Mouse (Mus musculus) ovary, postnatal 10 days (tissue): ENCODE results near the gene Wdhd1.
"Not testable (repeated sequence)": the region's sequence is repeated elsewhere in the genome, so short reads cannot be mapped to it uniquely, and the experiment has no call there.

ENCODE experiments used
- DNase-seq: peaks from one replicate; pipeline ENCODE4 v3.0.0; 2022; ENCODE audit warnings: low spot score

Gene Wdhd1

DNA sequence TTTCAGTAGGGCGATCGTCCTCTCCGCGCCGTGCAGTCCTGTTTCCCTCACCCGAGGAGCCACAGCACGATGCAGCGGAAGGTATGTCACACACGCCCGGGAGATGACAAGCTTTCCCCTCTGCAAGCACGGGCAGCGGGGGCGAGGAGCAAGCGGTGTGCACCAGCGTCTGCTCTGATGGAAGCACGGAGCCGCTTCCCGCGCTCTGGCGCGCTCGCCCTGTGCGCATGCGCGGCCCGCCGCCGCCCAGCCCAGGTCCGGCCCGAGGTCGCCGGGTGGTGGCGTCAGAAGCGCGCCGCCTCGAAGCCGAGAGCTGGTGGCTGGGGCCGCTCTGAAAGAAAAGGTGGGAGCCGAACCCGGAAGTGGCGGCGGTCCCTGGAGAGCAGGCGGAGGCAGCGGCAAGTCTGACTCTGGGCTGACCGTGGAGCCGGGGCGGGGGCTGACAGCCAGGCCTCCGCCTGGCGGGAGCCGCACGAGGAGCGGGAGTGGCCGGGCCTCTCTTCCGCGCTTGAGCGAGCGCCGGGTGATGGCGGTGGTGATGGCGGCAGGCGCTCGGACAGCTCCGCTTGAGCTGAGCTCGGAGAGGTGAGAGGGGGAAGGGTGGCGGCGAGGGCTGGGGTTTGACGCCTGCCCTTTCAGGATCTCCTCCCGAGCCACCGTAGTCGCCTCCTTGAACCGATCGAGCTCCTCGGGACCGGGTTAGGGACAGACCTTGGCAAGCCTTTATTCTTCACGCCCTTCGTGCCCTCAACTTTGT, at the start of gene Wdhd1, which contains the start of gene Socs4:
Gene Wdhd1 (minus strand): TSS at position 221 of the 757 bp plus-strand sequence.
Gene Socs4 (plus strand): TSS at position 295 of the 757 bp plus-strand sequence.
- peak; percentile 94 for DNase-seq

DNA sequence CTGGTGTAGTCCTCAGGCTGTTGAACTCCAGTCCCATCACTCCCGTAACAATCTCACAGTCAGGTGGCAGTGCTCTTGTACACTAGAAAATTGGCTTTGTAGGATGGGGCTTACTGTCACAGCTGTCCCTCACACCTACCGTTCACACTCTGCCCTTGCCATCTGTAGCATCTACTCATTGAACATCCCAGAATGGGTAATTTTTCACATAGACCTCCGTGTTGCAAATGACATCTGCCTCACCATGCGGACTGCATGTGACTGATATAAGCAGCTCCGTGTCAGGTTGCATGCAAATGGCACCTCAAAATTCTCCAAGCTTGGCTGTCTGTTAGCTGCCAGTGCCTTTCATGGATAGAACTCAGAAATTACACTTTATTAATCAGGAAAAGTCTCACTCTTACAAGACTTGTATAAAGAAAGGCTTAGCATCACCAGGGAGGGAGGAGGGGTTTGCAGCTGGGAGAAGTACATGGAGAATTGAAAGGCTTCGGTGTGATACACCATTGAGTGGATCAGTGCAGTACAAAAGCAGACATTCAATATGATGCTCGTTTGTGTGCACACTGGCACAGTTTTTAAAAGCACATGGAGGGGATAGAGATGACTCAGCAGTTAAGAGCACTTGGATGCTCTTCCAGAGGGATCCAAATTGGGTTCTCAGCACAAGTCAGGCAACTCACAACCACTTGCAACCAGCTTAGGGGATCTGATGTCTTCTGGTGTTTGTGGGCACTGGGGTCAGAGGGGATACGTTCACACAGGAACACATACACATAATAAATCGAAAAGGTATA, 49.5 kb upstream of the Wdhd1 start:
- no peak for DNase-seq

DNA sequence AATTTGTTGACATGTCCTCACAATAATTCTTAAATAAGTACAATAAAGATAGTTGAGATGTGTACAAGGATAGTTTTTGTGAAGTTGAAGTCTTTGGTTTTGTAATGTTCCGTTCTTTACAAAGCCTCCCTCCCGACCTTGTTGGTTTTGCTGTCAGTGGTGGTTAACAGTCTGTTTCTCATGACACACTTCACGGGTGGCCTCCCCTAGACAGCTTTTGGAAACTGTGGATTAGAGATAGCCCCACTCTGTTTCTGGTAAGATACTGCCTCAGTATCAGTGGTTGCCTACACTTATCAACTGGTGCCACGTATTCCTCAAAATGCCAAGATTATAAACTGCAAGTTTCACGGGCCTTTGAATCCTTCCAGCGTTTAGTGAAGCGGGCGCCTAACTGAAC, 44.9 kb upstream of the Wdhd1 start:
- not testable (repeated sequence) for DNase-seq

DNA sequence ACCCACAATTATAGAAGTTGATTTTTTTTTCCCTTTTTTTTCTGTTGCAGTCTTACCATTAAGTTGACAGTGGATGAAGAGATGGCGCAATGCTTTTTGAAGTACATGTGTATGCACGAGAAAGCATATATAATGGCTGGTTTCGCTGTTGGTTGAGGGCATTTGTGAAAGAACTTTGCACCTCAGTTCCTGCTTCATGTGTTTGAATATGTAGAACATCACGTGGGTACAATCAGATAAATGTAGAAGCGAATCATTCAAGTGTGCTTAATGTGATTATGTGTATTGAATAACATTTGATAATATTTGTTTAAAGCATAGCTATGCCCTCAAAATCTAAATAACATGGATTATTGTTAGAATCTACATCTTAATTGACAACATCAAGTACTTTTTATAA, 42.7 kb upstream of the Wdhd1 start:
- DNase-seq: no peak

DNA sequence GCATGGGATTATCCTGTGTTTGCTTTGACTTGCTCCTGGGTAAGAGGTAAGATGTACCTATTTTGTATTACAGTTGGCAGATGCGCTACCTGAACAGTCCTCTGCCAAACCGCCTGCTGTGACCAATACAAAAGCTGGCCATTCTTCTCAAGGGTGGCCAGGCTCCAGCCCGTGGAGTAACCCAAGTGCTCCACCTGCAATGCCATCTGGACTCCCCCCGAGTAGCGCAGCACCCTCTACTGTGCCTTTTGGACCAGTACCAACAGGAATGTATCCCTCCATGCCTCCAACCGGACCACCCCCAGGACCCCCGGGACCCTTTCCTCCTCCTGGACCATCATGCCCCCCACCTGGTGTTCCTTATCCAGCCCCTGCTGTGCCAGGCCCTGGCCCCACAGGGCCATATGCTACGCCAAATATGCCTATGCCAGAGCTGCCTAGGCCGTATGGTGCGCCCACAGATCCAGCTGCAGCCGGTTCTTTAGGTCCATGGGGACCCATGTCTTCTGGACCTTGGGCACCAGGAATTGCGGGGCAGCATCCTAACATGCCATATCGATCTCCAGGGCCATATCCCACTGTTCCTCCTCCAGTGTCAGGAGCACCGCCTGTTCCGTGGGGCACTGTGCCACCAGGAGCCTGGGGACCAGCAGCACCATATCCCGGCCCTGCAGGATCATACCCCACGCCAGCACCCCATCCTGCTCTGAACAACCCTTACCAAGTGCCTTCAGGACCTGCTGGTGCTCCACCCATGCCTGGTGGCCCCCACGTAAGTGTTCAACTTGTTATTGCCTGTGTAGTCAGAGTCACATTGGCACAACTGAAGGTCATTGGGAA, 33.9 kb upstream of the Wdhd1 start:
- no peak for DNase-seq

DNA sequence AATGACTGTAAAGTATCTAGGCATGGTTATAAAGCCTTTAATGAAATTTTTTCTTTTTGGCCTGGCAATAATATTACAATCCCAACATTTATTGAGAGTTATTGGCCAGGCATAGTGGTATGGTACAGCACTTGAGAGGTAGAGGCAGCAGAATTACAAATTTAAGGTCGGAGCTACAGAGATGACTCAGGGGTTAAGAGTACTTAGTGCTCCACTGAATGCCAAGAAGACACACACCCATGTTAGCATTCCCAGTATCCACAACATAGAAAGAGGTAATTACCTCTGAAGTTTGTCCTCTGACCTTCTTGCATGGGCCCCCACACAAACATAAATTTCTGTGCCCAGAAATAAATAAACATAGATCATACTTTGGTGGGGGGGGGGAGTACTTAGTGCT, 32.4 kb upstream of the Wdhd1 start:
- no peak for DNase-seq

DNA sequence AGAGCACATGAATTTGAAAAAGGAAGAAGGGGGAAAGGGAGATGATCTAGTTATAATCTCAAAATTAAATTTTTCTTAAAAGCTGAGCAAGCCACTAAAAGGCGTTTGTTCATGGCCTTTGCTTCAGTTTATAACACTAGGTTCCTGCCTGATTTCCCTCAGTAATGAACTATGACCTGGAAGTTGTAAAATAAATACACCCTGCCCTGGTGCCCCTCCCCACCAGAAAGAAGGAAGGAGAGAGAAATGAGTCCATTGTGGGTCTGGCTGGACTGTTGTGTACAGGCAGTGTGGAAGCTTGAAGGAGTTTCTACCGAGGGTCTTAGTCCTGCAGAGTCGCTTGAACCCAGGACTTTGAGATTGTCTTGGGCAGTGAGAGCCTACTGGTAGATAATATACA, 31.0 kb upstream of the Wdhd1 start:
- no peak for DNase-seq

DNA sequence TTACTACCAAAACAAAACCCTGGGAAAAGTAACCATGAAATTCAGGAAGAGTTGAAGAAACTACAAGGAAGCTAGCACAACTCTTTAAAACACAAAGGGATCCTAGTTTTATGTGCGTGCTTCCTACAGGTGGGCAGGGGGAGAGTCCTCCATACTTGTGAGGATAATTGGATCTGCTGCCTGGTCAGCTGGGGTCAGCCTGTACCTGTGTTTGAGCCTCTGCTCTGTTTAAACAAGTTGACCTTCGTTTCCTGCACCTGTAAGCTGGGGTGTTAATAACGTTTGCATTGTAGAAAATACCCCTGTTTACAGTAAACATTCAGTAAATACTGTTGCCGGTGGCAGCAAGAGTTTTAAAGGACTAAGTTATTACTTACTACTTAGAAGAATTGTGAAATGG, 29.3 kb upstream of the Wdhd1 start:
- no peak for DNase-seq

DNA sequence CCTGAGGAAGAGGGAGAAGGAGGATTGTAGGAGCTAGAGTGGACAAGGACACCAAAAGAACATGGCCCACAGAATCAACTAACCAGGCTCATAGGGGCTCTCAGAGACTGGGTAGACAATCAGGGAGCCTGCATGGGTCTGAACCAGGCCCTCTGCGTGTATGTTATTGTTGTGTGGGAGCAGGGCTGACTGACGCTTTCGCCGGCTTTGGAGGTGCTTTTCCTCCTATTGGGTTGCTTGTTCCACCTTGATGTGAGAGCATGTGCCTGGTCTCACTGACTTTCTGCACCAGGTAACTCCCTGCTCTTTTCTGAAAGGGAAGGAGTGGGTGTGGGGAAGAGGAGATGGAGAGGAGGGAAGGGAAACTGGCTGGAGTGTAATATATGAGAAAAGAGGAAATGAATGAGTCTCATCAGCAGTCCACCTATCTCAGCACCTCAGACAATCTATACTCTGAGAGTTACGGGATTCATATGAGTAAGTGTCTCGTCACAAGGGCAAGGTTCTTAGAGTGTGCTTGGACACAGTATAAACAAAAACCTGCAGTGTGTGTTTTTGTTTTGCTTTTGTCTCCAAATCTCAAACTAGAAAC, 28.3 kb upstream of the Wdhd1 start:
- DNase-seq: no peak

DNA sequence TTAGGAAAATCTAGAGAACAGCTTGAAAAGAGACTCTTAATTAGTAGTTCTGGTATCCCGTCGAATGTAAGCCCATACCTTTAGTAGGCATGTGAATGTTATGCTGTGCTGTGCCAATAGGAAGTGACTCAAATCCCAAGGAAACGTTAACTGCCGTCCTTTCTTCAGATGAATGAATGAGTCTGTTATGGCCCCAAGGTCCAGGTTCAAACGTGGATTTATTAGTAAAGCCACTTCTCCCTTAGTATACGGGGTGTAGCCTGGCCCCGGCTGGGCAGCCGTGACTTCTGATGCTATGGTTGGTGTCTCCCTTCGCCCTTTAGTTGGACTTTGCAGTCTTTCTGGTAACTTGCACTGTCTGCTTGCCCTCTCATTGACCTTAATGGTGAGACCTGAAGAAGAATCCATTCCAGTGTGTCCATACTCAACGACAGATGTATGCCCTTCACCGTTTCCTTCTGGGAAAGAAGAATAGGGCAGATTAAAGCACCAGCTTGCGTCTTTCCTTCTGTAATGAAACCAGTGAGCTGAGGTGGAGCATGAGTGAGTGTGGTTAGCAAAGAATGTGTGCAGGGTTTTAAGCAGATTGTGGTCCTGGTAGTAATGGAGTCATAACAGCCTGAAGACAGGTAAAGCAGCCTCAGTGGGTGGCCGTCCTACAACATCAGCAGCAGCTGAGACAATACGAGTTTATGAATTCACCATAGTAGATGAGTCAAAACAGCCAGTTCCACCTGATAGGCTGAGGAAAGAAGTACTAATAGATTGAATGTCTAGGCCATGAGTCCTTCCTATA, 26.4 kb upstream of the Wdhd1 start:
- no peak for DNase-seq

DNA sequence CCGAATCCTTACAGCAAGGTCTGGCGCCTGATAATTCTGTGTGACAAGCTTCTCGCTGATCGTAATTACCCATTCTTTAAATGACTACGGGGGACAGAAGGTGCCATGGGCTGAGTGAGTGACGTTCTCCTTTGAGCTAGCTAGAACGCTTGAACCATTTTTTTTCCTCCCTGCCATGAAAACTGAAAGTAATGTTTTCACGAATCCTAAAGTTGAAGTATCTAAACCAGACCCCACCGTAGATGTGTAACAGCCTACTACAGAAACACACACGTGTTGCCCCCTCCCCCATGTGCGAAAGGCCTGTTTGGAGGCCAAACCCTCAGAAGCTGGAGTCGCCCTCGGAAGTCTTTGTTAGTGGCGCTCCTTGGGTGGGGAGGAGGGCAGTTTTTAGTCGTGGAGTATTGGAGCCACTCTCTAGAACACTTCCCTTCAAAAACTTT, 22.2 kb upstream of the Wdhd1 start:
- no peak for DNase-seq

DNA sequence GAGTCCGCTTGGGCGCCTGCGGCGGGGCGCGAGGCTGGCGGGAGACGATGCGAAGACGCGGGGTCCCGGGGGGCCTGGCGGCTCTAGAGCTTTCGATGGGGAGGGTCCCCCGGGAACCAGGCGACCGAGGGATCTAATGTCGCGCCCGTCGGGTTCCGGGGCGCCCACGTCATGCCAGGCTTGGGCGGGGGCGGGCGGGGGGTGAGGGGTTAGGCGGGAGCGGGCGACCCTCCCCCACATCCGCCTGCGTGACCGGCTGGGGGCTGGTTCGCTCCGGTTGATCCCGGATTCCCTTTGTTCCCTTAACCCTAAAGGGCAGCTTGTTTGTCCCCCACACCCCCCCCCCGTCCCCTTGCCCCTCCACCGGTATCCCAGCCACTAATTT, 21.7 kb upstream of the Wdhd1 start:
- no peak for DNase-seq

DNA sequence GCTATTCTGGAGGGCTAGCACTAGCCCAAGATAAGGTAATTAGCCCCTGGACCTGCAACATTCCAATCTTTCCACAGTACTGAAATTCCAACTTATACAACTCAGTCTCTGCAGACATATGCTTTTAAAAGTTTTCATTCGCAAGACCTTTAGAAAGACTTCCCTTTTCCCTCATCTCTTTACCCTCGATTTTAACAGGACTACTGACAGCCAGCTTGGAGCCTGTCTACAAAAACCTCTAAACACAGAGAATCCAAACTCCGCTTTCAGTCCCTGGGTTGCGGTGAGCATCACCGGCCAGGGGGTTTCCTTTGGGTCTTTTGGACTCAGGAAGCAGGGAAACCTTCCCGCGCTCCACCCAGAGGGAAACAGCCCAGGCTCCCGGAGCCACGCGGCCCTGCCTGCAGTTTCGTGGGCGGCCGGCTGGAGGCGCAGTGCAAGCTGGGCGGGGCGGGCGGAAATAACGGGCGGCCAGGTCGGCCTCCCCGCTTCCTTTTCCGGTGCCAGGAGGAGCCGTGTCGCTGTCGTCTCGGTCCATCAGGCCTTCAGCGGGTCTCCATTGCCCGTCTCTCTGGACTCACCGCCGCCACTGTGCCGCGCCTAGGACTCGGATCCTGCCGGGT, 21.2 kb upstream of the Wdhd1 start, which contains the start of gene Mapk1ip1l:
Gene Mapk1ip1l (plus strand): TSS at position 482 of the 623 bp plus-strand sequence.
- DNase-seq: peak; percentile 90

DNA sequence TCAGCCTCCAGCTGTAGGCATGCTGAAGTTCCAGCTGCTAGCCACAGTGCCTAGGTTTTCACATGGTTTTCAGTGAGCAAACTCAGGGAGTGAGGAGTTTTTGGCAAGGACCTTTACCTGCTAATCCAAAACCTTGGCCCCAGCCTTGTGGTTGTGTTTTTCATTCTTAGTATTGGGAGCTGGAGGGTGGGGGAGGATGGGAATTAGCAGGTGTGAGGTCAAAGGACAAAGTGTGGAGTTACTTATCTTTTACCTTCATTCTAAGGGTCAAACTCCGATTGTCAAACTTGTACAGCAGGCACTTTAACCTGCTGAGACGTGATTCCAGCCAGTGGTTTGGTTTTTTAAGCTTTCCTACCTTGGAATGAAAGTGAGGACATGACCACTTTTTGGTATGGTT, 19.6 kb upstream of the Wdhd1 start:
- no peak for DNase-seq

DNA sequence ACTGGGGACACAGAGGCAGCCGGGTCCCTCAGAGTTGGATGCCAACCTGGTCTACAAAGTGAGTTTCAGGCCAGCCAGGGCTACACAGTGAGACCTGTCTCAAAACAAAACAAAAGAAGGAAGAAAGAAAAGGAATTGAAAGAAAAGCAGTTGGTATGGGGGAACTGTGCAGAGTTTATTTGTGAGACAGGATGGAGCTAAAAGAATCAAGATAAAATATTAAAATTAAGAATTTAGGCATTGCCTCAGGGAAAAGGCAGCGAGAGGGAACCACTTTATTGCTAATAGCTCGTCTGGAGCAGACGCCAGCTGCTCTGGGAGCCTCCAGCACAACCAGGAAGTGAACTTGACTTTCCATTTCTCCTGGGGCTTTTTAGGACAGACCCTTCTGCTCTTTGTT, 17.5 kb upstream of the Wdhd1 start:
- no peak for DNase-seq

DNA sequence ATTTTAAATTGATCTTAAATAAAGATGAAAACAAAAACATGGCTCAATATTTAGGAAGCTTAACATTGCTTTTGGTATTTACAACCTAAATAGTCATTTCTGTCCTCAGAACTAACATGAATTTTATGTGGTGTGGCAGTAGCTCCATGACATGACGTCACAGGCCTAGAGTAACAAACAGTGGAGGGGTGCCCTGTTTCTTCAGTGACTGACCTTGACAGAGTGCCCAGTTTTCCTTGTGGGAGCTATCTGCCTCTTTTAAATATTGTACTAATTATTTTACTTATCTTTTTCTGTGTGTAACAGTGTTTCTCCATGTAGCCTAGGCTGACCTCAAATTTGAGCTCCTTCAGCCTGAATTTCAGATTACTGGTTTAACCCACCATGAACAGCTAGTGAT, 15.1 kb upstream of the Wdhd1 start:
- no peak for DNase-seq

DNA sequence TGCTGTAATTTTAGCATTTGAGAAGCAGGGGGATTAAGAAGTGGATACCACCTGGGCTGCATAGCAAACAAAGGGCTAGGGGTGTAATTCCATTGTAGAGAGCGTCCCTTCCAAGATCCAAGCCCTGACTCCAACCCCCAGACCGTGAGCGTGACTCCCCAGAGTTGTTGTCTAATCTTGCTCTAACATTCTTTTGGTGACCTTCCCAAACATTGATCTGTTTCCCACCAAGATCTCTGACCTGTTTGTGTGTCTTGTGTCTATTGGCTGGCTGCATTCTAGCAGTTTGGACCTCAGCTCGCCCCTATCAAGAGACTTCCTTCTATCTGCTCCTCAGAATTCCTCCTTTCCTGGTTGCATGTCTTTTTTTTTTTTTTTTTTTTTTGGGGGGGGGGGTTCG, 10.4 kb upstream of the Wdhd1 start:
- DNase-seq: no peak

DNA sequence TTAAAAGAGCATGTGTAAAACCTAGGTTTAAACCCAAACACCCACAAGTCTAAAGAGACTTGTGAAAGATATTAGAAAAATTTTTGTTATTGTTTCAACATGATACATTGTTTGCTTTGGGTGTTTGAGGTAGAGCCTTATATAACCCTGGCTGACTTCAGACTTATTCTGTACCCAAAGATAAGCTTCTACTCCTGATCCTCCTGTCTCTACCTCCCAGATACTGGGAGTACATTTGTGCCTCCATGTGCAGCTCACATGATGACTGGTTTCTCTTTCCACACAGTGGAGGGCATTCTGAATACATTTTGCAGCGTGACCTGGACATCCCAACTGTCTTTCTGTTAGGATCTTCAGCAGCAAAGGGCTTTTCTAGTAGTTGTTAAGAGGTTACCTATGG, 9.6 kb upstream of the Wdhd1 start:
- no peak for DNase-seq

DNA sequence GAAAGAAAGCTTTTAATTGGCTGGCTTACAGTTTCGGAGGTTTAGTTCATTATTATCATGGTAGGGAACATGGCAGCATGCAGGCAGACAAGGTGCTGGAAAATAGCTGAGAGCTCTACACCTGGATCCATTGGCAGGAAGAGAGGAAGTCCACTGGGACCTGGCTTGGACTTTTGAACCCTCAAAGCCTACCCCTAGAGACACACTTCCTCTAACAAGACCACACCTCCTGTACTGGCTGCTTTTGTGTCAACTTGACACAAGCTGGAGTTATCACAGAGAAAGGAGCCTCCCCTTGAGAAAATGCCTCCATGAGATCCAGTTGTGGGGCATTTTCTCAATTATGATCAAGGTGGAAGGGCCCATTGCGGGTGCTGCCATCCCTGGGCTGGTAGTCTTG, 8.6 kb upstream of the Wdhd1 start:
- no peak for DNase-seq

DNA sequence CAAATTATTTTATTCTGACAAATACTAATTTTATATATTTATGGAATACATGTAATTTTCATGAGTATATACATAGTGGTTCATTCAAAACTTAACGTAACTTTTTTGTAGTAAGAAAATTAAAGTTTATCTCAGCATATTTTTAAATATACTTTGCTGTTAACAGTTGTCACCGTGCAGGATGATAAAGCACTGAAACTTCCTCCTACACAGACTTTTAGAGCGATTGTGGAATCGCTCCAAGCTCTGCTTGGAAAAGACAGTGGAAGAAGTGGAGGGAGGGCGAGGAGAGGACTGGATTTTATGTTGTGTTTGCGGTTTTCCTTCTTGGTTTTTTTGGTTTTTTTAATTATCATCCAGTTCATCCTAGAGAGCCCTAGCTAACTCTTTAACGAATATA, 6.9 kb upstream of the Wdhd1 start:
- no peak for DNase-seq

DNA sequence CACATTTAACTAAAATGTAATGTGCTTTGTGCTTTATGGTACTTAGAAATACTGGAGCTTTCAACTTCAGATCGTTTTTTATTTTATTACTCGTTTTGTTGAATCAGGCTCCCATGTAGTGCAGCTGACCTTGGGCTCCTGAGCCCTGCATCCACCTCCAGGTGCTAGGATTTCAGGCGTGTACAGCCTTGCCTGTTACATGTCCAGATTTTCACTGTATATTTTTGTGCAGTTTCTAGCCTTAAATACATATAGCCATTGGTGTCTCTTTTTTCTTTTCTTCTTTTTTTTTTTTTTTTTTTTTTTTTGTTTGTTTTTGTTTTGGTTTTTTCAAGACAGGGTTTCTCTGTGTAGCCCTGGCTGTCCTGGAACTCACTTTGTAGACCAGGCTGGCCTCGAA, 4.9 kb upstream of the Wdhd1 start:
- no peak for DNase-seq
